Mouse (Mus musculus) heart, postnatal 0 days (tissue): ENCODE measurements at regions not wholly inside any gene's neighbourhood (a gene's known extent, or its start where the extent isn't known, plus 50 kb on each side); places are given as distances from the start of the nearest gene placed in this dataset.

Experiments used
- CTCF ChIP-seq: IDR thresholded peaks from 2 replicates; pipeline ENCODE4 v1.5.1; 2016; ENCODE audit warnings: antibody characterized with exemption, control low read depth, low read depth
- EP300 ChIP-seq: IDR thresholded peaks from 2 replicates; pipeline ENCODE4 v1.6.1; 2016; ENCODE audit warnings: antibody characterized with exemption, low read depth

DNA sequence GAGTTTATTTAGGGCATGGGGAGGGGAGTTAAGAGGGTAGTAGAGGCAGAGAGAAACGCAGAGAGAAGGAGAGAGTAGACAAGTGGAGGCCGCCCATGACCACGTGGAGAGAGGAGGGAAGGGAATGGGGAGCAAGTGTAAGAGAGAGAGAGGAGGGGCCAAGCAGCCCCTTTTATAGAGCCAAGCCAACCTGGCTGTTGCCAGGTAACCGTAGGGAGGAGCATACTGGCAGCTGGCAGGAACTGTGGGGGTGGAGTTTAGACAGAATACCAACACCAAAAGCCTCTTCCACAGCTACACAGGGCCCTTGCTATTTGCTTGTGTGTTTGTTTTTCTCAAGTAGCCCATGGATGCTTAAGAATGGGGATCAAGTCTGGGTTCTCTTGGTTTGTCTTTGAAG is 205.4 kb downstream of the Cdh26 start:
- TF ChIP-seq CTCF (no peak), EP300 (no peak)
